Mouse (Mus musculus): ENCODE measurements around the gene Tgm7.

- TF ChIP-seq CTCF (IDR thresholded peaks at IDR 0.05; ENCODE audit: low read depth) (no peak), EP300 (optimal IDR thresholded peaks at IDR 0.05) (no peak)
These were observed 23.2 kb upstream of the Tgm7 start for GRCm38 (mm10) chr2:121132822-121133221.
